Mouse (Mus musculus) right cerebral cortex, adult 18-20 months (tissue): Measurements from ENCODE around the gene Nelfb.
A peak's percentile ranks its signal among the peaks of the same experiment; 100 is the strongest.

Experiments
- DNase-seq: peaks from one replicate; pipeline ENCODE4 v3.0.0; 2022; ENCODE audit warnings: mixed read lengths

The Nelfb gene

GRCm38 (mm10) chr2:25229582-25229981 is 18.3 kb upstream of the Nelfb start:
- DNase-seq, result no peak

GRCm38 (mm10) chr2:25228995-25229530 is 17.8 kb upstream of the Nelfb start:
- no peak for DNase-seq

- DNase-seq, result peak; percentile 88
Measured at GRCm38 (mm10) chr2:25228431-25228889, 17.2 kb upstream of the Nelfb start.

GRCm38 (mm10) chr2:25227406-25227805 is 16.1 kb upstream of the Nelfb start:
- no peak for DNase-seq

- DNase-seq, result peak; percentile 56
Measured at GRCm38 (mm10) chr2:25226864-25227263, 15.6 kb upstream of the Nelfb start.

GRCm38 (mm10) chr2:25225811-25226379 is 14.6 kb upstream of the Nelfb start:
- no peak for DNase-seq

GRCm38 (mm10) chr2:25224766-25225752 is 13.8 kb upstream of the Nelfb start:
- peak; percentile 100 for DNase-seq

GRCm38 (mm10) chr2:25224492-25224765 is 13.1 kb upstream of the Nelfb start, which contains the start of gene Tubb4b:
Gene Tubb4b (minus strand): TSS chr2:25224702.
- DNase-seq, result no peak

GRCm38 (mm10) chr2:25223681-25224491 is 12.6 kb upstream of the Nelfb start:
- DNase-seq, result peak; percentile 82

- no peak for DNase-seq
Measured at GRCm38 (mm10) chr2:25221331-25221772, 10.1 kb upstream of the Nelfb start.

GRCm38 (mm10) chr2:25218445-25218844 is 7.2 kb upstream of the Nelfb start, which contains the start of gene Fam166a:
Gene Fam166a (plus strand): TSS chr2:25218745.
- no peak for DNase-seq

GRCm38 (mm10) chr2:25217666-25218065 is 6.4 kb upstream of the Nelfb start:
- no peak for DNase-seq

GRCm38 (mm10) chr2:25214444-25214843 is 3.2 kb upstream of the Nelfb start, which contains the start of gene Stpg3:
Gene Stpg3 (minus strand): TSS chr2:25214637.
- DNase-seq, result no peak

- no peak for DNase-seq
Measured at GRCm38 (mm10) chr2:25213266-25213865, 2.1 kb upstream of the Nelfb start.

- DNase-seq, result no peak
Measured at GRCm38 (mm10) chr2:25210686-25211085, 603 bp downstream of the Nelfb start.

GRCm38 (mm10) chr2:25207593-25207992 is 3.7 kb downstream of the Nelfb start:
- no peak for DNase-seq

GRCm38 (mm10) chr2:25203631-25204214 is 7.6 kb downstream of the Nelfb start:
- no peak for DNase-seq

- no peak for DNase-seq
Measured at GRCm38 (mm10) chr2:25200631-25201030, 10.7 kb downstream of the Nelfb start.

- no peak for DNase-seq
Measured at GRCm38 (mm10) chr2:25197946-25198345, 13.3 kb downstream of the Nelfb start.

GRCm38 (mm10) chr2:25197191-25197590 is 14.1 kb downstream of the Nelfb start:
- DNase-seq, result no peak

- peak; percentile 18 for DNase-seq
Measured at GRCm38 (mm10) chr2:25196172-25196954, 14.9 kb downstream of the Nelfb start, which contains the start of gene Tor4a. Gene Tor4a (minus strand): TSS chr2:25196886.
